Mouse (Mus musculus) adrenal gland, adult (tissue): ENCODE results near the gene Ccdc130.

Experiments
- DNase-seq, 2 experiments: peaks; one replicate each; pipeline ENCODE4 v3.0.0; 2022 to 2023; ENCODE audit warnings: low spot score in 1 of 2; ENCODE audit not compliant: inconsistent age in 2 of 2

Gene Ccdc130

DNA sequence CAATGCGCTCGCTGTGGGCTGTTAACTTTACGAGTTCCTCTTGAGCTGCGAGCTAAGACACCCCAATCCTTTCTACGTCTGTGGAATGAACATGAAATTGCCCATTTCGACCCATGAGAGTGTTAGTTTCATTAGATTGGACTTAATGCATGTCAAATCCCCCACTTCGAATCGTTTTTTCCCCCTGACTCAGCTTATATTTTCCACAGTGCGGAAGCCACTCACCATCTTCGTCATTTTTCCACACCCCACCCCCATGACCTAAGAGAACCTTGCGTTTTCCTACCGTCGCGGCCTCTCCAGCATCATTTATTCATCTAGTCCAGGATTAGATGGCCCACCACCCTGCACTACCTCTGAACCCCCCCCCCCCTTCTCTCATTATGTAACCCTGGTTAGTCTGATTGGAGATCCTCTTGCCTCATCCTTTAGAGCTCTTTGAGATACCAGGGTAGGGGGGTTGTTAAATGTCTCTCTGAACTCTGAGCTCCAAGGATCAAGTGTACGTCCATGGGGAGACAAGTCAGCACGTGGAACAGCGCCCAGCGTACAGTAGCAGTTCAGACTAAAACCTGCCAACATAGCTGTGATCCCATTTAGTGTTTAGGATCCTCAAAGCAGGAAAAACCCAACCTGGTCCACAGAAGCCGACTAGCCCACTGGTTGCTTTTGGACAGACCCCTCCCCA lies 32.5 kb downstream of the Ccdc130 start:
- peak in 1 of 2 experiments; percentile 46 for DNase-seq

DNA sequence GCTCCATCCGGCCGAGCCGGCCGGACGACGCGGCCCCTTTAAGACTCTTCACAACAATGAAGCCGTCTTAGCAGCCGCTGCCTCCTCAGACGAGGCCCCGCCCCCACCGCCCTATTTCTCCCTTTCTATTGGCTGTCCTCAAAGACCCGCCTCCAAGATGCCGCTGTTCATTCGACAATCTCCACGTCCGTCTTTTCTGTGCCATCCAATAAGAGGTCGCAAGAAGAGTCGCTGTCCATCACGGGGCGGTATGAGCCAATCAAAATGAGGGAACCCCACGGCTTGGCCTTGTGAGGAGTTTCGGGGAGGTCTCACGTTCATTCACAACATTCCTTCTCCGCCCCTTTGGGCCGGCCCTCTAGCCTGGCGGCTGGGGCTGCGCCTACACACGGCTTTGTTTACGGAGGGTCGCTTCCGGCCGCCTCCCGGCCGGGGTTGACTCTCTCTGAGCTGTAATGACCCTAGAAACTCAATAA lies 33.1 kb downstream of the Ccdc130 start, which contains the start of gene Zswim4:
Gene Zswim4, minus strand, starts transcription at position 58 of the 476 bp plus-strand sequence.
- DNase-seq, result peak; percentile 98 to 100

DNA sequence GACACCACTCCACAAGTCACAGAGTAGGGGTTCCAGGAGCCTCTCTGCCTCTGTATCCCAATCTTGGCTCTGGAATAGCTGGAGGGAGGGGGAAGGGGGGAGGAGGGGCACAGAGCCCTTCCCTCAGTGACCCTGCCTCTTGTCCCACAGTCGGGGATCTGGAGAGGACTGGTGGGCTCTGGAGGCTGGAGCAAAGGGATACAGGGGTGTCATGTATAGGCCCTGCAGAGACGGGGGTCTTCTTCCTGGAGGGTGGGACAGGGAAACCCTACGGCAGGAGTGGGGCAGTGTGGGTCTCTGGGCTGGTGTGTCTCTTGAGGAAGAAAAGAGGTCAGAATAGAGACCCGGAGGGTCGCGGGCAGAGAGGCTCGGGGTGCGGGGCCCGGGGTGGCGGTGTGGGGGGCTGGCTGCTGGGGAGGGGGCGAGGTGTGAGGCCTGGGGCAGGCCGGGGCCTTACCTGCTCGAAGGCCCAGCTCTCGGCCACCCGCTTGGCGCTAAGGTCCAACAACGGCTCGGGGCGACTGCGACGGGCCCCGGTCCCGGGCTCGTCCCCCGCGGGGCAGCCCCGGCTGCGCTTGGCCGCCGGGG lies 33.7 kb downstream of the Ccdc130 start:
- no peak for DNase-seq

- DNase-seq, result peak; percentile 87 to 97
Measured at GRCm38 (mm10) chr8:84235746-84236409, 34.3 kb downstream of the Ccdc130 start.

GRCm38 (mm10) chr8:84233055-84233454 lies 37.1 kb downstream of the Ccdc130 start:
- DNase-seq, result peak; percentile 85

- DNase-seq, result no peak
Measured at GRCm38 (mm10) chr8:84230735-84231134, 39.4 kb downstream of the Ccdc130 start.

GRCm38 (mm10) chr8:84223322-84224029 lies 46.7 kb downstream of the Ccdc130 start:
- no peak for DNase-seq

GRCm38 (mm10) chr8:84222566-84223165 lies 47.5 kb downstream of the Ccdc130 start:
- peak in 1 of 2 experiments; percentile 59 for DNase-seq

DNA sequence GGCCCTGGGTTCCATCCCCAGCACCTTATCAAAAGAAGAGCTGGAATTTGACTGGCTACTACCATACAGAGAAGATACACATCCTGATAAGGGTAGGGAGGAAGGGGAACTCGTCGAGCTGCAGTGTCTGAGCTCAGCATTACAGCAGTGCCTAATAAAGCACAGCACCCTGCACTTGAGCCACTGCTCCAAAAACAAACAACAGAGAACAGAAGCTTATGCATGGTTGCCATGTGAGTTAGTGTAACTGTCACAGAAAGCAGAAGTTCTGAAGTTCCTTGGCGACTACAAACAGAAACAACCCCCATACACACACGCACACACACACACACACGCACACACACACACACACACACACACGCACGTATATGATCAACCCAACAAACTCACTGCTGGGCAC lies 50.1 kb downstream of the Ccdc130 start:
- DNase-seq, result no peak

DNA sequence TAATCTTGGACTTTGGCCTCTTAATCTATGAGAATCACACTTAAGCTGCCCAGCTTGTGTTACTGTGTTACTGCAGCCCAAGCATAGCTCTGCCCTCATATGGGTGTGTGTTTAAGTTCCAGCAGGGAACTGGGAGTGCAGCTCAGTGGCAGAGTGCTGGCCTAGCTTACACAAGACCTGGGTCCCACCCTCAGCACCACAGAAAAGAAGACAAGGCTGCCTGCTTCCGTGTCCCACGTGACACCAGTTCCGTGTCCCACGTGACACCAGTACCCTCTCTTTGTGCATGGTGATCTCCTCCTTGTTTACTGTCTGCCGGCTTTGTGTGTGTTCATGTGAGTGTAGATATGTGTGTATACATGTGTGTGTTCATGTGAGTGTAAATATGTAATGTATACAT lies 52.0 kb downstream of the Ccdc130 start:
- DNase-seq, result no peak

DNA sequence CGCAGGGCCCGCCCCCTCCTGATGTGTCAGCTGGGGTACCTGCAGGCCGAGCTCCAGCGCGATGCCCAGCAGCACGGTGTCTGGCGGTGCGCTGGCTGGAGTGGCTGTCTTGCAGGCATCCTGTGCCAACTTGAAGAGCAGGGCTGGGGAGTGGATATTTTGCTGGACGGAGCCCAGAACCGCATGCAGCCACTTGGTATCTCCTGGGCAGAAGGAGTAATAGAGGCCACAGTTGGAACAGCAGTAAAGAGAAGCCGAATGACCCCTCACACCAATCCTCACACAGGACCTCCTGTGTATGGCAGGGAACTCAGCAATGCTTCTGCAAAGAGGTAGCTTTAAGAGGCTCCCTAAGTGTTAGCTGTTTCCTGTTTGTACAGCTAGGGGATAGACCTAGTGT lies 53.0 kb downstream of the Ccdc130 start:
- DNase-seq, result no peak

- peak in 1 of 2 experiments; percentile 69 for DNase-seq
Measured at GRCm38 (mm10) chr8:84213277-84213676, 56.9 kb downstream of the Ccdc130 start.

GRCm38 (mm10) chr8:84211881-84212563 lies 58.2 kb downstream of the Ccdc130 start:
- DNase-seq, result peak in 1 of 2 experiments; percentile 55

- DNase-seq, result no peak
Measured at GRCm38 (mm10) chr8:84211202-84211601, 59.0 kb downstream of the Ccdc130 start.

- peak; percentile 82 to 95 for DNase-seq
Measured at GRCm38 (mm10) chr8:84210167-84210791, 59.9 kb downstream of the Ccdc130 start.

- peak in 1 of 2 experiments; percentile 59 for DNase-seq
Measured at GRCm38 (mm10) chr8:84208381-84209380, 61.5 kb downstream of the Ccdc130 start.

GRCm38 (mm10) chr8:84207811-84208210 lies 62.4 kb downstream of the Ccdc130 start:
- DNase-seq, result peak; percentile 59 to 82
